Mouse (Mus musculus) right cerebral cortex, postnatal 25 days (tissue): ENCODE data around the gene Slc39a12.

Source experiments
- DNase-seq: peaks from one replicate; pipeline ENCODE4 v3.0.0; 2022

Slc39a12 gene

GRCm38 (mm10) chr2:14388162-14388561, at the start of gene Slc39a12:
Gene Slc39a12 (plus strand): TSS chr2:14388316.
- DNase-seq: no peak

GRCm38 (mm10) chr2:14341652-14342308, 46.3 kb upstream of the Slc39a12 start:
- peak; percentile 46 for DNase-seq

GRCm38 (mm10) chr2:14342309-14342839, 45.7 kb upstream of the Slc39a12 start:
- no peak for DNase-seq

- no peak for DNase-seq
These were observed 740 bp downstream of the Slc39a12 start for GRCm38 (mm10) chr2:14388856-14389255.

- DNase-seq: no peak
These were observed 2.8 kb downstream of the Slc39a12 start for GRCm38 (mm10) chr2:14390900-14391299.

- DNase-seq: no peak
These were observed 14.9 kb downstream of the Slc39a12 start for GRCm38 (mm10) chr2:14403000-14403399.

GRCm38 (mm10) chr2:14428987-14429386, 40.9 kb downstream of the Slc39a12 start:
- DNase-seq: no peak

GRCm38 (mm10) chr2:14447322-14447721, 59.2 kb downstream of the Slc39a12 start:
- DNase-seq: no peak

GRCm38 (mm10) chr2:14450866-14451265, 62.8 kb downstream of the Slc39a12 start:
- DNase-seq: no peak

GRCm38 (mm10) chr2:14454946-14455631, 67.0 kb downstream of the Slc39a12 start:
- DNase-seq: no peak

- no peak for DNase-seq
These were observed 76.3 kb downstream of the Slc39a12 start for GRCm38 (mm10) chr2:14464438-14464837.

- DNase-seq: no peak
These were observed 106.0 kb downstream of the Slc39a12 start for GRCm38 (mm10) chr2:14494132-14494531.

- no peak for DNase-seq
These were observed 108.0 kb downstream of the Slc39a12 start for GRCm38 (mm10) chr2:14496150-14496549.

GRCm38 (mm10) chr2:14502482-14502881, 114.4 kb downstream of the Slc39a12 start:
- no peak for DNase-seq

GRCm38 (mm10) chr2:14518237-14518636, 130.1 kb downstream of the Slc39a12 start:
- DNase-seq: no peak

- no peak for DNase-seq
These were observed 146.4 kb downstream of the Slc39a12 start for GRCm38 (mm10) chr2:14534325-14535077.

GRCm38 (mm10) chr2:14535246-14535671, 147.1 kb downstream of the Slc39a12 start:
- no peak for DNase-seq

GRCm38 (mm10) chr2:14537781-14538180, 149.7 kb downstream of the Slc39a12 start:
- DNase-seq: no peak

- no peak for DNase-seq
These were observed 155.2 kb downstream of the Slc39a12 start for GRCm38 (mm10) chr2:14543355-14543754.

- DNase-seq: no peak
These were observed 155.7 kb downstream of the Slc39a12 start for GRCm38 (mm10) chr2:14543773-14544172.
